Mouse (Mus musculus): ENCODE results near the gene Atxn1. TPM values are rescaled to one million over a fixed set of nuclear protein-coding genes. Genes with fewer than 3 reads are reported as not detected.

Atxn1 gene
- polyA plus RNA-seq, 1 experiment from 2014 or later: 5.3 TPM

- 84% methylated on average over 5 of the region's 5 CpGs for whole genome bisulfite sequencing
- Histone ChIP-seq H3K9me3 (ENCODE audit: control insufficient read depth, low read length) (no peaks in the 10 kb centered on the region), H3K4me3 (ENCODE audit: low read length) (no peak overlapping the region), H3K4me1 (ENCODE audit: control insufficient read depth, insufficient read depth, low read length) (peaks cover 5% of the 10 kb centered on the region; the same call in 1 of the 2 replicates), H3K9ac (ENCODE audit: low read depth, low read length) (no peak overlapping the region), H3K36me3 (ENCODE audit: control insufficient read depth, insufficient read depth, low read length) (no peaks in the 10 kb centered on the region), H3K4me2 (ENCODE audit: low read depth, low read length) (no peak overlapping the region), H3K27ac (ENCODE audit: low read length) (no peak overlapping the region), H3K27me3 (replicated peaks; ENCODE audit: control insufficient read depth, insufficient read depth, low read length) (no peaks in the 10 kb centered on the region)
- no peak for ATAC-seq
Measured at GRCm38 (mm10) chr13:45911069-45911468, 53.7 kb downstream of the Atxn1 start.

- Histone ChIP-seq H3K4me3 (ENCODE audit: low read length) (no peak overlapping the region), H3K4me1 (ENCODE audit: control insufficient read depth, insufficient read depth, low read length) (peaks cover 5% of the 10 kb centered on the region; the same call in 1 of the 2 replicates), H3K27ac (ENCODE audit: low read length) (no peak overlapping the region), H3K4me2 (ENCODE audit: low read depth, low read length) (no peak overlapping the region), H3K27me3 (replicated peaks; ENCODE audit: control insufficient read depth, insufficient read depth, low read length) (no peaks in the 10 kb centered on the region), H3K9me3 (ENCODE audit: control insufficient read depth, low read length) (no peaks in the 10 kb centered on the region), H3K36me3 (ENCODE audit: control insufficient read depth, insufficient read depth, low read length) (no peaks in the 10 kb centered on the region), H3K9ac (ENCODE audit: low read depth, low read length) (no peak overlapping the region)
- WGBS: 91% methylated on average over 7 of the region's 7 CpGs
- ATAC-seq: no peak
Measured at GRCm38 (mm10) chr13:45910348-45910747, 54.5 kb downstream of the Atxn1 start.

GRCm38 (mm10) chr13:45907181-45907691, 57.6 kb downstream of the Atxn1 start:
- no peaks in the 10 kb centered on the region for H3K36me3 ChIP-seq (ENCODE audit: control insufficient read depth, insufficient read depth, low read length)
- H3K9ac ChIP-seq (ENCODE audit: low read depth, low read length): no peak overlapping the region
- ATAC-seq: no peak
- 45% methylated on average over 6 of the region's 6 CpGs for WGBS
- no peak overlapping the region for H3K4me3 ChIP-seq (ENCODE audit: low read length)
- H3K27ac ChIP-seq (ENCODE audit: low read length): no peak overlapping the region
- H3K9me3 ChIP-seq (ENCODE audit: control insufficient read depth, low read length): no peaks in the 10 kb centered on the region
- H3K4me2 ChIP-seq (ENCODE audit: low read depth, low read length): no peak overlapping the region
- H3K27me3 ChIP-seq (replicated peaks; ENCODE audit: control insufficient read depth, insufficient read depth, low read length): no peaks in the 10 kb centered on the region
- H3K4me1 ChIP-seq (ENCODE audit: control insufficient read depth, insufficient read depth, low read length): peaks cover 13% of the 10 kb centered on the region; the same call in 1 of the 2 replicates

- no peaks in the 10 kb centered on the region for H3K36me3 ChIP-seq (ENCODE audit: control insufficient read depth, insufficient read depth, low read length)
- H3K27me3 ChIP-seq (replicated peaks; ENCODE audit: control insufficient read depth, insufficient read depth, low read length): no peaks in the 10 kb centered on the region
- no peak overlapping the region for H3K4me2 ChIP-seq (ENCODE audit: low read depth, low read length)
- no peak overlapping the region for H3K27ac ChIP-seq (ENCODE audit: low read length)
- H3K4me3 ChIP-seq (ENCODE audit: low read length): no peak overlapping the region
- no peak overlapping the region for H3K9ac ChIP-seq (ENCODE audit: low read depth, low read length)
- 56% methylated on average over 10 of the region's 10 CpGs for WGBS
- peaks cover 13% of the 10 kb centered on the region; the same call in 1 of the 2 replicates for H3K4me1 ChIP-seq (ENCODE audit: control insufficient read depth, insufficient read depth, low read length)
- ATAC-seq: no peak
- no peaks in the 10 kb centered on the region for H3K9me3 ChIP-seq (ENCODE audit: control insufficient read depth, low read length)
Measured at GRCm38 (mm10) chr13:45906438-45907166, 58.2 kb downstream of the Atxn1 start.

- H3K27me3 ChIP-seq (replicated peaks; ENCODE audit: control insufficient read depth, insufficient read depth, low read length): no peaks in the 10 kb centered on the region
- no peak overlapping the region for H3K27ac ChIP-seq (ENCODE audit: low read length)
- H3K4me1 ChIP-seq (ENCODE audit: control insufficient read depth, insufficient read depth, low read length): peaks cover 13% of the 10 kb centered on the region; the same call in 1 of the 2 replicates
- no peaks in the 10 kb centered on the region for H3K36me3 ChIP-seq (ENCODE audit: control insufficient read depth, insufficient read depth, low read length)
- H3K9ac ChIP-seq (ENCODE audit: low read depth, low read length): no peak overlapping the region
- ATAC-seq: no peak
- no peak overlapping the region for H3K4me2 ChIP-seq (ENCODE audit: low read depth, low read length)
- no peak overlapping the region for H3K4me3 ChIP-seq (ENCODE audit: low read length)
- 58% methylated on average over 4 of the region's 4 CpGs for WGBS
- no peaks in the 10 kb centered on the region for H3K9me3 ChIP-seq (ENCODE audit: control insufficient read depth, low read length)
Measured at GRCm38 (mm10) chr13:45904955-45905354, 59.9 kb downstream of the Atxn1 start.

- Histone ChIP-seq H3K27ac (ENCODE audit: low read length) (no peak overlapping the region), H3K4me1 (ENCODE audit: control insufficient read depth, insufficient read depth, low read length) (peaks cover 13% of the 10 kb centered on the region; the same call in 1 of the 2 replicates), H3K9ac (ENCODE audit: low read depth, low read length) (no peak overlapping the region), H3K9me3 (ENCODE audit: control insufficient read depth, low read length) (no peaks in the 10 kb centered on the region), H3K4me3 (ENCODE audit: low read length) (no peak overlapping the region), H3K4me2 (ENCODE audit: low read depth, low read length) (no peak overlapping the region), H3K36me3 (ENCODE audit: control insufficient read depth, insufficient read depth, low read length) (no peaks in the 10 kb centered on the region), H3K27me3 (replicated peaks; ENCODE audit: control insufficient read depth, insufficient read depth, low read length) (no peaks in the 10 kb centered on the region)
- WGBS: 77% methylated on average over 4 of the region's 4 CpGs
- no peak for ATAC-seq
Measured at GRCm38 (mm10) chr13:45904456-45904855, 60.4 kb downstream of the Atxn1 start.

- H3K4me3 ChIP-seq (ENCODE audit: low read length): no peak overlapping the region
- peak overlapping the region; percentile 34 for H3K4me2 ChIP-seq (ENCODE audit: low read depth, low read length)
- ATAC-seq: peak; percentile 96
- H3K27ac ChIP-seq (ENCODE audit: low read length): peak overlapping the region; percentile 31; the same call in 1 of the 2 replicates
- no peaks in the 10 kb centered on the region for H3K36me3 ChIP-seq (ENCODE audit: control insufficient read depth, insufficient read depth, low read length)
- no peaks in the 10 kb centered on the region for H3K9me3 ChIP-seq (ENCODE audit: control insufficient read depth, low read length)
- no peak overlapping the region for H3K9ac ChIP-seq (ENCODE audit: low read depth, low read length)
- H3K4me1 ChIP-seq (ENCODE audit: control insufficient read depth, insufficient read depth, low read length): peaks cover 13% of the 10 kb centered on the region; the same call in 1 of the 2 replicates
- no peaks in the 10 kb centered on the region for H3K27me3 ChIP-seq (replicated peaks; ENCODE audit: control insufficient read depth, insufficient read depth, low read length)
- 66% methylated on average over 12 of the region's 12 CpGs for WGBS
Measured at GRCm38 (mm10) chr13:45903519-45904274, 61.1 kb downstream of the Atxn1 start.

- Histone ChIP-seq H3K9ac (ENCODE audit: low read depth, low read length) (no peak overlapping the region), H3K9me3 (ENCODE audit: control insufficient read depth, low read length) (no peaks in the 10 kb centered on the region)
Measured at GRCm38 (mm10) chr13:45902457-45902856, 62.4 kb downstream of the Atxn1 start.

GRCm38 (mm10) chr13:45900776-45901175, 64.0 kb downstream of the Atxn1 start:
- no peak overlapping the region for H3K4me3 ChIP-seq (ENCODE audit: low read length)
- H3K9me3 ChIP-seq (ENCODE audit: control insufficient read depth, low read length): no peaks in the 10 kb centered on the region
- ATAC-seq: no peak
- H3K4me1 ChIP-seq (ENCODE audit: control insufficient read depth, insufficient read depth, low read length): peaks cover 15% of the 10 kb centered on the region
- H3K36me3 ChIP-seq (ENCODE audit: control insufficient read depth, insufficient read depth, low read length): no peaks in the 10 kb centered on the region
- H3K4me2 ChIP-seq (ENCODE audit: low read depth, low read length): no peak overlapping the region
- 75% methylated on average over 8 of the region's 8 CpGs for WGBS
- H3K27ac ChIP-seq (ENCODE audit: low read length): no peak overlapping the region
- H3K9ac ChIP-seq (ENCODE audit: low read depth, low read length): no peak overlapping the region
- H3K27me3 ChIP-seq (replicated peaks; ENCODE audit: control insufficient read depth, insufficient read depth, low read length): no peaks in the 10 kb centered on the region

More at GRCm38 (mm10) chr13:45902457-45902856, 62.4 kb downstream of the Atxn1 start:
- no peak for ATAC-seq
- Histone ChIP-seq H3K27me3 (replicated peaks; ENCODE audit: control insufficient read depth, insufficient read depth, low read length) (no peaks in the 10 kb centered on the region), H3K4me1 (ENCODE audit: control insufficient read depth, insufficient read depth, low read length) (peaks cover 19% of the 10 kb centered on the region), H3K36me3 (ENCODE audit: control insufficient read depth, insufficient read depth, low read length) (no peaks in the 10 kb centered on the region), H3K27ac (ENCODE audit: low read length) (no peak overlapping the region), H3K4me3 (ENCODE audit: low read length) (no peak overlapping the region), H3K4me2 (ENCODE audit: low read depth, low read length) (no peak overlapping the region)
- WGBS: 96% methylated on average over 5 of the region's 5 CpGs
